Comparison of ENCODE assay signal across 13 mouse cellular contexts in genomic region chr5:100083953-100084562, GRCm38 (mm10). TPM values are rescaled to one million over a fixed set of nuclear protein-coding genes. Genes with fewer than 3 reads are reported as not detected.
DNase-seq lines count a peak whose midpoint lies in the region; ATAC-seq and TF ChIP-seq lines count a peak whose summit lies in the region.
"Had no signal": no experiment of that assay in that cellular context is flagged by ENCODE, and none has a peak within 500 bp of the region (broad histone marks: within the 10 kb centered on the region; RNA-seq: fewer than 3 reads in every experiment).

No protein-coding gene starts in this region.

- no peak for TF ChIP-seq EP300 in stomach, postnatal 0 days (optimal IDR thresholded peaks at IDR 0.05)

- H3K9ac ChIP-seq in forebrain, embryonic 14.5 days (ENCODE audit: low read length), result no peak overlapping the region
- no peak overlapping the region for H3K9ac ChIP-seq in stomach, embryonic 14.5 days (replicated peaks; ENCODE audit: low read depth, low read length)
- H3K9ac ChIP-seq in stomach, postnatal 0 days (ENCODE audit: low read length), result no peak overlapping the region
- H3K9ac ChIP-seq: neural tube, embryonic 12.5 days had no signal

- DNase-seq in forebrain, embryonic 14.5 days (ENCODE audit: low spot score), result peak; percentile 67
- DNase-seq in forebrain, embryonic 10.5 days (ENCODE audit: extremely low spot score, low spot score), result no peak
- peak; percentile 40 to 69 for DNase-seq in layer of hippocampus, adult 18-20 months (ENCODE audit: low spot score in 2 of 2)
- no peak for DNase-seq in layer of hippocampus, postnatal 25 days (ENCODE audit: extremely low spot score in 1 of 2, low spot score in 1 of 2)
- no peak for DNase-seq in stomach, postnatal 0 days (ENCODE audit: low spot score)
- DNase-seq in retina, embryonic 14.5 days (ENCODE audit: low spot score), result no peak
- no peak for DNase-seq in right cerebral cortex, postnatal 10 days (ENCODE audit: low spot score in 2 of 2)
- DNase-seq: cerebellum, postnatal 36 days; kidney, postnatal 36 days; liver had no signal

- TF ChIP-seq CTCF in stomach, postnatal 0 days (IDR thresholded peaks at IDR 0.05; ENCODE audit: low read depth), result no peak

- peaks cover 23% of the 10 kb centered on the region for H3K4me1 ChIP-seq in forebrain, embryonic 14.5 days (ENCODE audit: control insufficient read depth, insufficient read depth, low read length)
- H3K4me1 ChIP-seq in forebrain, embryonic 10.5 days, result peaks cover 9% of the 10 kb centered on the region
- H3K4me1 ChIP-seq in stomach, embryonic 14.5 days (ENCODE audit: control insufficient read depth, insufficient read depth, low read length), result peaks cover 4% of the 10 kb centered on the region; the same call in 1 of the 2 replicates
- H3K4me1 ChIP-seq in stomach, postnatal 0 days (replicated peaks; ENCODE audit: control insufficient read depth, insufficient read depth), result no peaks in the 10 kb centered on the region

- no peaks in the 10 kb centered on the region for H3K27me3 ChIP-seq in forebrain, embryonic 14.5 days (replicated peaks; ENCODE audit: control insufficient read depth, insufficient read depth, low read length)
- H3K27me3 ChIP-seq in forebrain, embryonic 10.5 days (ENCODE audit: poor library complexity, severe bottlenecking), result no peaks in the 10 kb centered on the region
- H3K27me3 ChIP-seq in stomach, embryonic 14.5 days (ENCODE audit: control insufficient read depth, insufficient read depth, low read length), result no peaks in the 10 kb centered on the region
- no peaks in the 10 kb centered on the region for H3K27me3 ChIP-seq in stomach, postnatal 0 days (ENCODE audit: control insufficient read depth, insufficient read depth, low read length)
- H3K27me3 ChIP-seq: neural tube, embryonic 12.5 days had no signal

- H3K27ac ChIP-seq in forebrain, embryonic 14.5 days (ENCODE audit: low read depth, low read length), result peak overlapping the region; percentile 58; the same call in 1 of the 2 replicates
- H3K27ac ChIP-seq in forebrain, embryonic 10.5 days, result no peak overlapping the region
- peak overlapping the region; percentile 33; the same call in 1 of the 2 replicates for H3K27ac ChIP-seq in stomach, embryonic 14.5 days (ENCODE audit: low read length)
- H3K27ac ChIP-seq in stomach, postnatal 0 days (replicated peaks), result no peak overlapping the region; the same call in 1 of the 2 replicates
- H3K27ac ChIP-seq: neural tube, embryonic 12.5 days had no signal

- no peak overlapping the region for H3K4me3 ChIP-seq in forebrain, embryonic 14.5 days (ENCODE audit: low read depth, low read length)
- no peak overlapping the region for H3K4me3 ChIP-seq in forebrain, embryonic 10.5 days
- no peak overlapping the region for H3K4me3 ChIP-seq in stomach, embryonic 14.5 days (ENCODE audit: low read depth, low read length)
- no peak overlapping the region for H3K4me3 ChIP-seq in stomach, postnatal 0 days (ENCODE audit: low read depth, low read length)
- H3K4me3 ChIP-seq: neural tube, embryonic 12.5 days had no signal

- no peak overlapping the region for H3K4me2 ChIP-seq in forebrain, embryonic 14.5 days (ENCODE audit: low read length)
- H3K4me2 ChIP-seq in stomach, embryonic 14.5 days (replicated peaks; ENCODE audit: low read depth, low read length), result no peak overlapping the region; the same call in 1 of the 2 replicates
- no peak overlapping the region for H3K4me2 ChIP-seq in stomach, postnatal 0 days (replicated peaks; ENCODE audit: low read depth)
- H3K4me2 ChIP-seq: neural tube, embryonic 12.5 days had no signal

- no peaks in the 10 kb centered on the region for H3K36me3 ChIP-seq in forebrain, embryonic 14.5 days (ENCODE audit: control insufficient read depth, insufficient read depth, low read length)
- no peaks in the 10 kb centered on the region for H3K36me3 ChIP-seq in forebrain, embryonic 10.5 days (replicated peaks)
- H3K36me3 ChIP-seq in stomach, embryonic 14.5 days (ENCODE audit: control insufficient read depth, insufficient read depth, low read length), result no peaks in the 10 kb centered on the region
- H3K36me3 ChIP-seq in stomach, postnatal 0 days (ENCODE audit: control insufficient read depth, insufficient read depth, low read length), result no peaks in the 10 kb centered on the region
- H3K36me3 ChIP-seq: neural tube, embryonic 12.5 days had no signal

- WGBS in forebrain, embryonic 14.5 days, result 48% methylated on average over 12 of the region's 12 CpGs
- WGBS in forebrain, embryonic 10.5 days, result 89% methylated on average over 12 of the region's 12 CpGs
- WGBS in stomach, embryonic 14.5 days, result 48% methylated on average over 12 of the region's 12 CpGs
- 48% methylated on average over 12 of the region's 12 CpGs for WGBS in stomach, postnatal 0 days

- peak; percentile 35; the same call in 1 of the 2 replicates for ATAC-seq in forebrain, embryonic 14.5 days
- ATAC-seq in stomach, embryonic 14.5 days (ENCODE audit: insufficient number of reproducible peaks, insufficient read depth, low FRiP score, low read depth), result no peak
- no peak for ATAC-seq in stomach, postnatal 0 days (ENCODE audit: low FRiP score, low TSS enrichment)
- ATAC-seq: activated CD4-positive, CD25-positive, alpha-beta regulatory T cell, adult 4 months had no signal

- no peaks in the 10 kb centered on the region for H3K9me3 ChIP-seq in forebrain, embryonic 14.5 days (replicated peaks; ENCODE audit: control insufficient read depth, low read length)
- H3K9me3 ChIP-seq in forebrain, embryonic 10.5 days, result no peaks in the 10 kb centered on the region
- no peaks in the 10 kb centered on the region for H3K9me3 ChIP-seq in stomach, embryonic 14.5 days (ENCODE audit: control insufficient read depth, low read depth, low read length)
- H3K9me3 ChIP-seq in stomach, postnatal 0 days (ENCODE audit: control insufficient read depth, low read length), result no peaks in the 10 kb centered on the region
- H3K9me3 ChIP-seq: neural tube, embryonic 12.5 days had no signal

RNA-seq across cellular contexts. Expression of gene Enoph1, which starts 44.3 kb away (rescaled TPM):
- polyA plus RNA-seq in forebrain, embryonic 14.5 days (2014; fragmentation: Nextera tagmentation; extraction: Ambion mirVana), result 53.2 and 60.2 TPM in 2 replicates
- 62.8 and 66.9 TPM in 2 replicates for polyA plus RNA-seq in forebrain, embryonic 10.5 days (2016; fragmentation: Nextera tagmentation; extraction: Ambion mirVana)
- 10 to 100 TPM; 51.9 to 55.3 TPM for total RNA-seq in layer of hippocampus, adult 18-20 months (2021)
- total RNA-seq in layer of hippocampus, postnatal 25 days (2021), result 10 to 100 TPM; 50.2 to 54.9 TPM
- polyA plus RNA-seq in stomach, embryonic 14.5 days (2014; fragmentation: Nextera tagmentation; extraction: Ambion mirVana), result 39.4 and 45.4 TPM in 2 replicates
- 23.4 and 23.5 TPM in 2 replicates for polyA plus RNA-seq in stomach, postnatal 0 days (2015; fragmentation: Nextera tagmentation; extraction: Ambion mirVana)

RNA-seq across cellular contexts. Expression of gene Hnrnpdl, which starts 44.6 kb away (rescaled TPM):
- polyA plus RNA-seq in forebrain, embryonic 14.5 days (2014; fragmentation: Nextera tagmentation; extraction: Ambion mirVana), result 244 and 250 TPM in 2 replicates
- polyA plus RNA-seq in forebrain, embryonic 10.5 days (2016; fragmentation: Nextera tagmentation; extraction: Ambion mirVana), result 246 and 247 TPM in 2 replicates
- total RNA-seq in layer of hippocampus, adult 18-20 months (2021), result 100 to 1,000 TPM; 163 to 166 TPM
- 100 to 1,000 TPM; 161 to 197 TPM for total RNA-seq in layer of hippocampus, postnatal 25 days (2021)
- polyA plus RNA-seq in stomach, embryonic 14.5 days (2014; fragmentation: Nextera tagmentation; extraction: Ambion mirVana), result 200 and 207 TPM in 2 replicates
- polyA plus RNA-seq in stomach, postnatal 0 days (2015; fragmentation: Nextera tagmentation; extraction: Ambion mirVana), result 58.8 and 58.9 TPM in 2 replicates

Comparison
In these comparisons a context has a peak if more than half of its experiments do, and no peak if none do; other contexts are left out.
1. DNase-seq: peak in forebrain, embryonic 14.5 days (single experiment) and layer of hippocampus, adult 18-20 months (2 of 2); none in forebrain, embryonic 10.5 days (single experiment), layer of hippocampus, postnatal 25 days (0 of 2), stomach, postnatal 0 days (single experiment), retina, embryonic 14.5 days (single experiment) and right cerebral cortex, postnatal 10 days (0 of 2).
2. H3K27ac ChIP-seq: peak in forebrain, embryonic 14.5 days (single experiment) and stomach, embryonic 14.5 days (single experiment); none in forebrain, embryonic 10.5 days (single experiment) and stomach, postnatal 0 days (single experiment).